Mouse (Mus musculus) stomach, postnatal 0 days (tissue): ENCODE data around the gene Mea1. TPM values are rescaled to one million over a fixed set of nuclear protein-coding genes. Genes with fewer than 3 reads are reported as not detected.

Experiments
- ATAC-seq: fragments of 200-750 bp; cut with Nextera tagmentation; 2 replicates; pipeline ENCODE4 v1.8.0; 2017; ENCODE audit not compliant: low FRiP score, low TSS enrichment
- DNase-seq: peaks from one replicate; pipeline ENCODE4 v3.0.0-alpha.2; 2016; ENCODE audit warnings: low spot score
- H3K27ac ChIP-seq: fragments of 300-500 bp; sonication (generic); replicated peaks from 2 replicates; pipeline ENCODE4 v1.5.1; 2014; ENCODE audit warnings: mild to moderate bottlenecking, control low read depth
- H3K27me3 ChIP-seq: fragments of 300-500 bp; sonication (generic); 2 replicates; pipeline ENCODE4 v1.6.1; 2014; ENCODE audit warnings: low read length; ENCODE audit not compliant: control insufficient read depth, insufficient read depth
- H3K36me3 ChIP-seq: fragments of 300-500 bp; sonication (generic); 2 replicates; pipeline ENCODE4 v1.6.1; 2014; ENCODE audit warnings: low read length, mixed read lengths; ENCODE audit not compliant: control insufficient read depth, insufficient read depth
- H3K4me1 ChIP-seq: fragments of 300-500 bp; sonication (generic); replicated peaks from 2 replicates; pipeline ENCODE4 v1.6.1; 2014; ENCODE audit warnings: antibody characterized with exemption; ENCODE audit not compliant: control insufficient read depth, insufficient read depth
- H3K4me2 ChIP-seq: fragments of 300-500 bp; sonication (generic); replicated peaks from 2 replicates; pipeline ENCODE4 v1.6.1; 2014; ENCODE audit warnings: low read depth, mild to moderate bottlenecking, control low read depth, moderate library complexity
- H3K4me3 ChIP-seq: fragments of 300-500 bp; sonication (generic); 2 replicates; pipeline ENCODE4 v1.5.1; 2014; ENCODE audit warnings: low read depth, low read length, control low read depth
- H3K9ac ChIP-seq: fragments of 300-500 bp; sonication (generic); 2 replicates; pipeline ENCODE4 v1.6.1; 2014; ENCODE audit warnings: mild to moderate bottlenecking, low read length, control low read depth, mixed read lengths
- H3K9me3 ChIP-seq: fragments of 300-500 bp; sonication (generic); 2 replicates; pipeline ENCODE4 v1.6.1; 2016; ENCODE audit warnings: low read length; ENCODE audit not compliant: control insufficient read depth
- CTCF ChIP-seq: IDR thresholded peaks from 2 replicates; pipeline ENCODE4 v1.5.1; 2016; ENCODE audit warnings: antibody characterized with exemption, low read depth, mild to moderate bottlenecking, moderate library complexity
- EP300 ChIP-seq: optimal IDR thresholded peaks from 2 replicates; pipeline ENCODE3; 2016; ENCODE audit warnings: antibody characterized with exemption
- WGBS: fragments of 180-500 bp; shearing (Covaris S2); extraction: QIAGEN DNeasy Blood & Tissue Kit; methylation state at CpG from one replicate; pipeline ENCODE4 v1.1.7; 2014; 5-methylcytosine and 5-hydroxymethylcytosine counted together
- polyA plus RNA-seq: library from polyadenylated mRNA; unstranded; fragments of >200 nt; fragmentation: Nextera tagmentation; extraction: Ambion mirVana; gene quantifications from 2 replicates; pipeline ENCODE4 v1.2.1, GENCODE M21; 2015

Mea1 gene
- polyA plus RNA-seq, 1 experiment from 2014 or later: 142 TPM

DNA sequence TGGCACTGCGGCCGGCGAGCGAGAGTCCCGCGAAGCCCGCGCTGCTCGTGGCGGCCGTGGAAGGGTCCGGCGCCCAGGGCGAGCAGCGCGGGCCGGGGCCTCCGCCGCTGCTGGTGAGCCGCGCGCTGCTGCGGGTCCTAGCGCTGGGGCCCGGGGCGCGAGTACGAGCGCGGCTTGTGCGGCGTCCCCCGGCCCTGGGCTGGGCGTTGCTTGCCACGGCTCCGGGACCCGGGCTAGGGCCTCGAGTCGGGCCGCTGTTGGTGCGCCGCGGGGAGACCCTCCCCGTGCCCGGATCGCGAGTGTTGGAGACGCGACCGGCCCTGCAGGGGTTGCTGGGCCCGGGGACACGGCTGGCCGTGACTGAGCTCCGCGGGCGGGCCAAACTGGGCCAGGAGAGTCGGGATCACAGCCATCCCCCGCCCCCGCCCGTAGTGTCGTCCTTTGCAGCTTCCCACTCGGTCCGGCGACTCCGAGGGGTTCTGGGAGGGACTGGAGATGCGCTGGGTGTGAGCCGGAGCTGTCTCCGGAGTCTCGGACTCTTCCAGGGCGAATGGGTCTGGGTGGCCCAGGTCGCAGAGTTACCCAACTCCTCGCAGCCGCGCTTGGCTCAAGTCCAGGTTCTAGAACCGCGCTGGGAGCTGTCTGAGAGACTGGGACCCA is 33.1 kb downstream of the Mea1 start:
- WGBS: under 1% methylated on average over 50 of the region's 76 CpGs
- H3K36me3 ChIP-seq: peaks cover 3% of the 10 kb centered on the region; the same call in 1 of the 2 replicates
- peak overlapping the region; percentile 78 for H3K27ac ChIP-seq
- no peaks in the 10 kb centered on the region for H3K27me3 ChIP-seq
- TF ChIP-seq EP300 (no peak), CTCF (no peak)
- H3K4me3 ChIP-seq: peak overlapping the region; percentile 93
- ATAC-seq: peak; percentile 54
- peaks cover 3% of the 10 kb centered on the region; the same call in 1 of the 2 replicates for H3K4me1 ChIP-seq
- DNase-seq: peak; percentile 59
- peak overlapping the region; percentile 97 for H3K4me2 ChIP-seq
- H3K9ac ChIP-seq: peak overlapping the region; percentile 96
- no peaks in the 10 kb centered on the region for H3K9me3 ChIP-seq

DNA sequence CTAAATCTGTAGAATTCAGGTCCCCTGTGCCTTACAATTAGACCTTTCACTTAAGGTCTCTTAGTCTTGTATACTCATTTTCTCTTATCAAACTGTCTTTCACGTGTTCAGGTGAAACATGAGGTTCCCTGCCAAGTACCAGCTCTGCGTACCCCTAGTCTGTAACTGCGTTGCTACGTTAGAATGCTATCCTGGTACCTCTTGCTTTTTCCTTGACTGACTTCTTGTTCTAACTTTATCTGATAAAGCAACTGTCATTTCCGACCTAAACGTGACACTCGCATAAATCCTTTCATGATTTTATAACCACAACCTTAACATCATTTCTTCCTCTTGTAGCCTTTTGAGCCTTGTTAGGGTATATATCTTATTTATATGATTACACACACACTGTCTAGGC is 33.8 kb downstream of the Mea1 start:
- ATAC-seq (no peak), DNase-seq (no peak)
- Histone ChIP-seq H3K4me2 (peak overlapping the region; percentile 97), H3K9me3 (no peaks in the 10 kb centered on the region), H3K36me3 (peaks cover 3% of the 10 kb centered on the region; the same call in 1 of the 2 replicates), H3K4me3 (peak overlapping the region; percentile 93), H3K4me1 (peaks cover 3% of the 10 kb centered on the region; the same call in 1 of the 2 replicates), H3K27ac (no peak overlapping the region), H3K27me3 (no peaks in the 10 kb centered on the region), H3K9ac (peak overlapping the region; percentile 96)
- TF ChIP-seq CTCF (no peak), EP300 (no peak)
- 50% methylated on average over 7 of the region's 7 CpGs for WGBS

DNA sequence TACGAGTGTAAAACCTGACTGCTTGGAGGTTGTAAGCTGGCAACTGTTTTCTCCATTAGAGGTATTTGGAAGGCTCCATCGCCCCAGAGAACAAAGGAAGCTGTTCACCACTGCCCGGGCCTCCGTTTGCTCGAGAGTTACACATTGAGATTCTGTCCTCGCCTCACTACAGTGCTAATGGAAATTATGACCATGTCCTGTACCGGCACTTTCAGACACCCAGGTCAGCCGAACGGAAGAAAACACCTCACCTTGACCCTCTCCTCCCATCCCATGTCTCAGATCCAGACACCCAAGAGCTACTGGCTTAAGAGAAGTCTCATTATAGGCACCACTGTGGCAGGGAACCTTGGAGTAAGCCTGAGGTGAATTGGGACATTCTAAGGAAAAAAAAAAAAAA is 35.3 kb downstream of the Mea1 start:
- Histone ChIP-seq H3K27ac (no peak overlapping the region), H3K4me2 (no peak overlapping the region), H3K4me1 (peaks cover 3% of the 10 kb centered on the region; the same call in 1 of the 2 replicates), H3K36me3 (peaks cover 3% of the 10 kb centered on the region; the same call in 1 of the 2 replicates), H3K9me3 (no peaks in the 10 kb centered on the region), H3K9ac (no peak overlapping the region), H3K4me3 (no peak overlapping the region), H3K27me3 (no peaks in the 10 kb centered on the region)
- ATAC-seq: no peak
- no peak for DNase-seq
- TF ChIP-seq EP300: no peak
- TF ChIP-seq CTCF: no peak
- 87% methylated on average over 9 of the region's 9 CpGs for WGBS

DNA sequence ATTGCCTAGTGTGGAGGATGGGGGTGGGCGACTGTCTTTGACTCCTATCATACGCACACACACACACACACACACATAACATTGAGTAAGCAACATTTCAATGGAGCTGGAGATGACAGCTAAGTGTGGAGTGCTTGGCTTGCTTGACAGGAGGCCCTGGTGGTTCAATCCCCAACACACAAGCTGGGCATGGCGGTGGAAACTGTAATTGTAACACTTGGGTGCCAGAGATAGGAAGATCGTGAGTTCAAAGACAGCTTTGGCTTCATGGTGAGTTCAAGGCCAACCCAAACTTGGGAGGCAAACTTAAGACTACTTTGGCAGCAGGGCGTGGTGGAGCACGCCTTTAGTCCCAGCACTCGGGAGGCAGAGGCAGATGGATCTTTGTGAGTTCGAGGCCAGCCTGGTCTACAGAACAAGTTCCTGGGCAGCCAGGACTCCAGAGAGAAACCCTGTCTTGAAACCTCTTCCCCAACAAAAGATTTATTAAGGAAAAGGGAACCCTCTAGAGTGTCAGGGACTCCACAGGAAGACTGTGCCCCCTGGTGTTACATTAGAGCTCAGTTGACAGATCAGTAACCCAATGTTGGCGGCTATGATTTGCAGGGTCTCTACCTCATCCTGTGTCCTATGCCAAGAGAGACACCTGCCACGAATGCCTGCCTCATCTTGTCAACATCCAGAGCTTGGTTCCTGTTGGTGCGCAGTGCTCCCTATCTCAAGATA is 36.3 kb downstream of the Mea1 start:
- no peak for TF ChIP-seq EP300
- TF ChIP-seq CTCF: peak; percentile 43
- no peaks in the 10 kb centered on the region for H3K9me3 ChIP-seq
- ATAC-seq: no peak
- H3K4me1 ChIP-seq: peaks cover 3% of the 10 kb centered on the region; the same call in 1 of the 2 replicates
- no peak for DNase-seq
- no peak overlapping the region for H3K27ac ChIP-seq
- no peak overlapping the region for H3K4me2 ChIP-seq
- 93% methylated on average over 11 of the region's 11 CpGs for WGBS
- H3K36me3 ChIP-seq: peaks cover 3% of the 10 kb centered on the region; the same call in 1 of the 2 replicates
- no peaks in the 10 kb centered on the region for H3K27me3 ChIP-seq
- H3K9ac ChIP-seq: no peak overlapping the region
- H3K4me3 ChIP-seq: no peak overlapping the region

DNA sequence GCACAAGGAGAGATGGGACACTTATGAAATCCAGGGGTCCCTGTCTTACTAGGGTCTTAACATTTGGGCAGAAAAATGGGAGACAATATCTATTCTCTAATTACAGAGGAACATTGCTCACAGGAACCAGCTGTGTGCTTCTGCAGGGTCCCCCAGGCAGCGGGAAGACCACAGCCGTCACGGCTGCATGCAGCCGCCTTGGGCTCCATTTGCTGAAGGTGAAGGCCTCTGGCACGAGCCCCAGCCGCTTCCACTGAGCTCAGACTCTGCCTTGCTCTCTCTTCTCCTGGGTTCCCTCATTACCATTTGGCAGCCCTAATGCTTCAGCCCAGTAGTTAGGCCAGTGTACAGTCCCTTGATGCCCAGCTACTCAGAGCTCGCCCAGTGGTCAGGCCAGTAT is 42.5 kb downstream of the Mea1 start:
- Histone ChIP-seq H3K27ac (no peak overlapping the region), H3K36me3 (peaks cover 10% of the 10 kb centered on the region; the same call in 1 of the 2 replicates), H3K9ac (no peak overlapping the region), H3K4me3 (no peak overlapping the region), H3K9me3 (no peaks in the 10 kb centered on the region), H3K4me2 (no peak overlapping the region), H3K4me1 (no peaks in the 10 kb centered on the region), H3K27me3 (no peaks in the 10 kb centered on the region)
- no peak for TF ChIP-seq EP300
- no peak for TF ChIP-seq CTCF
- ATAC-seq (no peak), DNase-seq (no peak)
- WGBS: 78% methylated on average over 7 of the region's 7 CpGs
